Mouse (Mus musculus) embryonic facial prominence, embryonic 10.5 days (tissue): ENCODE data around the gene Clec4n. TPM values are rescaled to one million over a fixed set of nuclear protein-coding genes. Genes with fewer than 3 reads are reported as not detected.
"Not testable (repeated sequence)": the region's sequence is repeated elsewhere in the genome, so short reads cannot be mapped to it uniquely, and the experiment has no call there.

Experiments used
- DNase-seq: peaks from one replicate; pipeline ENCODE4 v3.0.0-alpha.2; 2017; ENCODE audit warnings: low spot score
- H3K27ac ChIP-seq: fragments of 300-500 bp; sonication (generic); replicated peaks from 2 replicates; pipeline ENCODE4 v1.5.1; 2016; ENCODE audit warnings: mild to moderate bottlenecking
- H3K27me3 ChIP-seq: fragments of 300-500 bp; sonication (generic); replicated peaks from 2 replicates; pipeline ENCODE4 v1.6.1; 2016; ENCODE audit warnings: low read depth, mild to moderate bottlenecking; ENCODE audit not compliant: poor library complexity, severe bottlenecking
- H3K36me3 ChIP-seq: fragments of 300-500 bp; sonication (generic); replicated peaks from 2 replicates; pipeline ENCODE4 v1.6.1; 2016; ENCODE audit warnings: mild to moderate bottlenecking, moderate library complexity
- H3K4me1 ChIP-seq: fragments of 300-500 bp; sonication (generic); 2 replicates; pipeline ENCODE4 v1.6.1; 2016
- H3K4me3 ChIP-seq: fragments of 300-500 bp; sonication (generic); 2 replicates; pipeline ENCODE4 v1.5.1; 2016; ENCODE audit warnings: mild to moderate bottlenecking, moderate library complexity
- H3K9me3 ChIP-seq: fragments of 300-500 bp; sonication (generic); 2 replicates; pipeline ENCODE4 v1.6.1; 2016; ENCODE audit warnings: mild to moderate bottlenecking
- WGBS: fragments of 180-500 bp; shearing (Covaris S2); methylation state at CpG from one replicate; pipeline ENCODE4 v1.1.7; 2016; 5-methylcytosine and 5-hydroxymethylcytosine counted together
- polyA plus RNA-seq: library from polyadenylated mRNA; unstranded; fragments of >200 nt; fragmentation: Nextera tagmentation; extraction: Ambion mirVana; gene quantifications from 2 replicates; pipeline ENCODE4 v1.2.1, GENCODE M21; 2016

The Clec4n gene
- not detected in 2 replicates for polyA plus RNA-seq

- no peak for DNase-seq
- WGBS: 77% methylated on average over 3 of the region's 3 CpGs
Measured at GRCm38 (mm10) chr6:123229644-123230043, at the start of gene Clec4n. Gene Clec4n, plus strand, starts transcription at chr6:123229843.

DNA sequence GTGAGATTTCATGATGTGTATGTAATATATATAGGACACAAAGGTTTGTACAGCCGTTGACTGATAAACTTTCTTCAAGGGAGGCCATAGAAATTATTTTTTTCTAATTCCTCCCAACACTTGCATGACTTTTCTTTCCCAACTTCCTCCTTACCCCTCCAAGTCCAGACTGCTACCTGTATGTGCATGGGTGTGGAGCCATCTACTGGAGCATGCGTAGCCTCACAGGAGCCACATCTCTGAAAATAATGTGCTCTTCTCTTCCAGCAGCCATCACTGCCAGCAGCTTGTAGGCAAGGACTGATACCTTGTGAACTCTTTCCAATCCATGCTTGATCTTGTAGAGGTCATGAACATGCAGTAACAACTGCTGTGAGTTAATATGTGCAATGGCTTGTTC is 44.8 kb upstream of the Clec4n start:
- not testable (repeated sequence) for DNase-seq, H3K4me1 ChIP-seq, H3K36me3 ChIP-seq, H3K27me3 ChIP-seq, H3K4me3 ChIP-seq, H3K9me3 ChIP-seq, H3K27ac ChIP-seq
- 80% methylated on average over 2 of the region's 2 CpGs for WGBS

More at GRCm38 (mm10) chr6:123229644-123230043, at the start of gene Clec4n:
- no peak within 1 kb of the TSS for H3K27ac ChIP-seq
- no peaks in the 10 kb centered on the region for H3K27me3 ChIP-seq
- no peaks in the 10 kb centered on the region for H3K36me3 ChIP-seq
- no peaks in the 10 kb centered on the region for H3K9me3 ChIP-seq
- H3K4me3 ChIP-seq: no peak within 1 kb of the TSS
- no peaks in the 10 kb centered on the region for H3K4me1 ChIP-seq

- H3K27ac ChIP-seq: no peak overlapping the region
- 85% methylated on average over 1 of the region's 1 CpGs for WGBS
Measured at GRCm38 (mm10) chr6:123207187-123208076, 22.2 kb upstream of the Clec4n start.

DNA sequence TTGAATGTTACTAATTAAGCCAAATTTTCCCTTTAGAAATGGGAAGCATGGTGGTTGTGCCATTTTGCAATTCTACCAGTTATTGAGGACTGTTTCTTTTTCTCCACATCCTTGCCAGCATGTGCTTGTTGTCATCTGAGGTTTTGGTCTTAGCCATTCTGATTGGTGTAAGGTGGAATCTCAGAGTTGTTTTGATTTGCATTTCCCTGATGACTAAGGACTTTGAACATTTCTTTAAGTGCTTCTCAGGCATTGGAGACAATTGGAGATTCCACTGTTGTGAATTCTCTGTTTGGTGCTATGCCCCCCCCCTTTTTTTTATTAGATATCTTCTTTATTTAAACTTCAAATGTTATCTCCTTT is 21.6 kb upstream of the Clec4n start:
- DNase-seq, H3K27ac ChIP-seq, H3K4me1 ChIP-seq, H3K9me3 ChIP-seq, H3K27me3 ChIP-seq, H3K36me3 ChIP-seq, H3K4me3 ChIP-seq: not testable (repeated sequence)

More at GRCm38 (mm10) chr6:123207187-123208076, 22.2 kb upstream of the Clec4n start:
- no peaks in the 10 kb centered on the region for H3K4me1 ChIP-seq
- no peaks in the 10 kb centered on the region for H3K36me3 ChIP-seq
- no peak overlapping the region for H3K4me3 ChIP-seq
- 0 out of 2 replicates have a peak, but pooled peaks cover 4% of the 10 kb centered on the region for H3K9me3 ChIP-seq
- no peaks in the 10 kb centered on the region for H3K27me3 ChIP-seq
- no peak for DNase-seq

- WGBS: 80% methylated on average over 1 of the region's 1 CpGs
- Histone ChIP-seq H3K27me3 (no peaks in the 10 kb centered on the region), H3K4me3 (no peak overlapping the region), H3K27ac (no peak overlapping the region), H3K9me3 (0 out of 2 replicates have a peak, but pooled peaks cover 4% of the 10 kb centered on the region), H3K4me1 (no peaks in the 10 kb centered on the region), H3K36me3 (no peaks in the 10 kb centered on the region)
- no peak for DNase-seq
Measured at GRCm38 (mm10) chr6:123211726-123212125, 17.9 kb upstream of the Clec4n start.

GRCm38 (mm10) chr6:123227519-123228166 is 2.0 kb upstream of the Clec4n start:
- DNase-seq: no peak
- WGBS: 70% methylated on average over 2 of the region's 2 CpGs
- Histone ChIP-seq H3K4me1 (no peaks in the 10 kb centered on the region), H3K4me3 (no peak overlapping the region), H3K36me3 (no peaks in the 10 kb centered on the region), H3K9me3 (no peaks in the 10 kb centered on the region; the same call in 1 of the 2 replicates), H3K27me3 (no peaks in the 10 kb centered on the region), H3K27ac (no peak overlapping the region)

- Histone ChIP-seq H3K4me3 (no peak overlapping the region), H3K4me1 (no peaks in the 10 kb centered on the region), H3K27ac (no peak overlapping the region), H3K9me3 (no peaks in the 10 kb centered on the region), H3K27me3 (no peaks in the 10 kb centered on the region), H3K36me3 (no peaks in the 10 kb centered on the region)
- 87% methylated on average over 2 of the region's 2 CpGs for WGBS
- no peak for DNase-seq
Measured at GRCm38 (mm10) chr6:123231149-123231548, 1.5 kb downstream of the Clec4n start.

GRCm38 (mm10) chr6:123237582-123237981 is 7.9 kb downstream of the Clec4n start:
- Histone ChIP-seq H3K4me1 (no peaks in the 10 kb centered on the region), H3K9me3 (no peaks in the 10 kb centered on the region), H3K27me3 (no peaks in the 10 kb centered on the region), H3K27ac (no peak overlapping the region), H3K36me3 (no peaks in the 10 kb centered on the region), H3K4me3 (no peak overlapping the region)
- DNase-seq: no peak

DNA sequence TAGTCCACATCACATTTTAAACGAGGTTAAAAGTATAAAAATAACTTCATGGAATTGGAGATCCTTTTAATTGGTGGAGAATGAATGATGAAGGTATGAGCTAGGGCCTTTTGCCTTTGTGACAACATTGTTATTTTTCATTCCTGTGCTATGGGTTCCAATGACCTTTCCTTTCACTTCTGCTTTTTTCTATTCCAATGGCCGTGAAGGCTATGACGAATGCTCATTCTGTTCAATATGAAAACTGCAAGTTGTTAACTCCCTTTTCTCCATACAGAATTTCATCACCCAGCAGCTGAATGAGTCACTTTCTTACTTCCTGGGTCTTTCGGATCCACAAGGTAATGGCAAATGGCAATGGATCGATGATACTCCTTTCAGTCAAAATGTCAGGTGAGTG is 14.6 kb downstream of the Clec4n start:
- Histone ChIP-seq H3K27me3 (no peaks in the 10 kb centered on the region), H3K27ac (no peak overlapping the region), H3K36me3 (no peaks in the 10 kb centered on the region), H3K4me3 (no peak overlapping the region), H3K4me1 (no peaks in the 10 kb centered on the region), H3K9me3 (no peaks in the 10 kb centered on the region)
- no peak for DNase-seq
- WGBS: 84% methylated on average over 5 of the region's 5 CpGs

GRCm38 (mm10) chr6:123248862-123249261 is 19.2 kb downstream of the Clec4n start:
- not testable (repeated sequence) for H3K27ac ChIP-seq, H3K27me3 ChIP-seq, H3K4me1 ChIP-seq, H3K4me3 ChIP-seq, DNase-seq, H3K9me3 ChIP-seq, H3K36me3 ChIP-seq
- WGBS: 86% methylated on average over 2 of the region's 2 CpGs

DNA sequence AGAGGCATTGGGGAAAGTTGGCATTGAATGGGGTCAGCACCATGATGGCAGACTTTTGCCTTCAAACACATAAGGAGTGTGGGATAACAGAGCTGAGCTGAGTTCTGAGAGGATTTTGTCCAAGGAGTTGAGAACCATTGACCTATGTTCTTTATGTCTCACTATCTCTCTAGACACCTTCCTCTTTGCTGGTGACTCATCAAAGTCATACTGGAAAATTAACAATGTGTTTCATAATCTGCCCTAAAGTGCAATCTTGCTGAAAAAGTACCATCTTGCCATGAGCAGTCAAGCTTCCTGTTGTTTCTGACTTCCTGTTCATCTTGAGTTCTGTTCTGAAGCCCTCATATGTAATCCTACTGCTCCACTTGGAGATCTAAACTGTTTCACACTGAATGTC is 23.1 kb downstream of the Clec4n start:
- Histone ChIP-seq H3K4me1 (no peaks in the 10 kb centered on the region), H3K36me3 (no peaks in the 10 kb centered on the region), H3K27ac (no peak overlapping the region), H3K4me3 (no peak overlapping the region), H3K27me3 (no peaks in the 10 kb centered on the region), H3K9me3 (peaks cover 4% of the 10 kb centered on the region; the same call in 1 of the 2 replicates)
- DNase-seq: no peak

DNA sequence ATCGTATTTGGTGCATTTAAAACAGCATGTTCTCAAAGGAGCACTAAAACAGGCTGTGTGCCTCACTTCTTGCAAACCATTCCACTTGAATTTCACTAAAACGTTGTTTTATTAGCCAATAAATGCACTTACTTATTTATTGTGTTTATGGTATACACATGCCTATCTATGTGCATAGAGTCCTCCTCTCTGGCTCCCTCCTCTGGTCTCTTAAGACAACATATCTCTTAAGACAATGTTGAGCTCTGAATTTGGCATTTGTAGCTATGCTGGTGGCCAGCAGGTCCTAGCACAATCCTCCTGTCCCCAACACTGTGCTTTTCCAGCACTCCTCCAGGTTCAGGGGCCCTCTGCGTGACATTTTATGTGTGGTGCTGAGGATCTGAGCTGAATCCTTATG is 29.3 kb downstream of the Clec4n start:
- no peaks in the 10 kb centered on the region for H3K4me1 ChIP-seq
- DNase-seq: no peak
- no peak overlapping the region for H3K4me3 ChIP-seq
- H3K27ac ChIP-seq: no peak overlapping the region
- H3K27me3 ChIP-seq: no peaks in the 10 kb centered on the region
- H3K36me3 ChIP-seq: no peaks in the 10 kb centered on the region
- 82% methylated on average over 3 of the region's 3 CpGs for WGBS
- no peaks in the 10 kb centered on the region for H3K9me3 ChIP-seq
